Mouse (Mus musculus) liver, adult 2 months (tissue): ENCODE data around the gene Eif2d.
A peak's percentile ranks its signal among the peaks of the same experiment; 100 is the strongest.

Experiments
- CTCF ChIP-seq: fragments of 200-500 bp; IDR thresholded peaks from 2 replicates; pipeline ENCODE4 v1.5.1; 2011; ENCODE audit warnings: low read depth, low read length, control low read depth
- POLR2A ChIP-seq: fragments of 200-500 bp; IDR thresholded peaks from 2 replicates; pipeline ENCODE4 v1.6.1; 2011; ENCODE audit warnings: low read length, control low read depth; ENCODE audit not compliant: insufficient read depth; ENCODE audit errors: extremely low read depth

DNA sequence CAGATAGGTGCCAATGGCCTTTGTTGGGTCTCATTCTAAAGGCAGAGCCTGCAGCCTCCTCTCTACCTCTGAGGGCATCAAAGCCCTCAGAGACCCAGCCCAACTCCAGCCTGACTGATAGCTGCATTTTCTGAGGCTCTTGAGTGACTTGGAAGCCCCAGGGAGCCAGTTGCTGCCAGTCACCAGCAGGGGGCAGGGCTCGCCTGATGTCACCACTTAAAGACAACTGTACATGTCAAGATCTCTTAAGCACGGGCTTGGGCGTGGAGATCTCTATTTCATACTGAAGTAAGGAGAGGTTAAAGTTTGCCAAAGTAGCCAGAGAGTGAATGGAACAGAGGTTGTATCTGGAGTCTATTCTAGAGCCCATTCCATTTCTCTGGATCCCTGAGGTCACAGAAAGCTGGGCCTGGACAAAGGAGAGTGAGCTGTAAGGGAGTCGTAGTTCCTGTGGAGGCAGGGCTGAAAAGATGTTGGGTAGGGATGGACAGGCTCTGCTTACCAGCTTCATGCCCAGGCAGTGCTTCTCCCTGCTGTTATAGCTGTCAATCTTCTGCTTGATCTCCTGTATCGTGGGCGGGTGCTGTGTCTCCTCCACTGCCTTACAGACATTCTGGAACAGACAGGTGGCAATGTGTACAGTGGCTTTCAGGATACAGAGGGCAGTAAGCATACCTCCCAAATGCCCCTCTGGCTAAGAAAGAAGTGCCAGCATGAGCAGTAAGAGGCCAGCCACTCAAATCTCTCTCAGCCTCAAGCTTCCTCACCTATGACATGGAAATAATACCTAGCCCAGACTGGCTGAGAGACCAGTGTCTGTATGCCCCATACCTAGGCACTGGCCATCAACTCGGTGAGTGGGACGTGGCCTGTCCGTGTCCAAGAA is 28.9 kb downstream of the Eif2d start:
- TF ChIP-seq CTCF (peak; percentile 96), POLR2A (no peak)
